Mouse (Mus musculus) urinary bladder, postnatal 14 days (tissue): ENCODE results near the gene Smad3.

Experiments used
- DNase-seq: peaks from one replicate; pipeline ENCODE4 v3.0.0; 2021; ENCODE audit warnings: low spot score

Gene Smad3

DNA sequence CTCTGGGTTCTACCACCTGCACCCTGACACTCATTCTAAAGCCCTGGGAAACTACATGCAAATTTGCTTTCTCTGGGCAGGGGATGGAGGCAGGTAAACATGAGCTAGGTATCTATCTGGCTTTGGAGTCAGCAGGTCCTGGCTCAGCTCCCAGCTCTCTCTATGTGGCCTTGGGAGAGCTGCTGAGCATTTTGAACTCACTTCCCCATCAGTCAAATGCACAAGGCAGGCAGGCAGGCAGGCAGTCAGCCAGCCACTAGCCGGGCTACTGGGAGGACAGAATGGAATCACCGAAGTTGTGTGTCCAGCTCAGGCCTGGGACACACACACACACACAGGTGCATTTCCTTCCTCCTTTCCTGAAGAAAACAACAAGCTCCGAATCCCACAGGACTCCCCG is 58.6 kb downstream of the Smad3 start:
- no peak for DNase-seq

DNA sequence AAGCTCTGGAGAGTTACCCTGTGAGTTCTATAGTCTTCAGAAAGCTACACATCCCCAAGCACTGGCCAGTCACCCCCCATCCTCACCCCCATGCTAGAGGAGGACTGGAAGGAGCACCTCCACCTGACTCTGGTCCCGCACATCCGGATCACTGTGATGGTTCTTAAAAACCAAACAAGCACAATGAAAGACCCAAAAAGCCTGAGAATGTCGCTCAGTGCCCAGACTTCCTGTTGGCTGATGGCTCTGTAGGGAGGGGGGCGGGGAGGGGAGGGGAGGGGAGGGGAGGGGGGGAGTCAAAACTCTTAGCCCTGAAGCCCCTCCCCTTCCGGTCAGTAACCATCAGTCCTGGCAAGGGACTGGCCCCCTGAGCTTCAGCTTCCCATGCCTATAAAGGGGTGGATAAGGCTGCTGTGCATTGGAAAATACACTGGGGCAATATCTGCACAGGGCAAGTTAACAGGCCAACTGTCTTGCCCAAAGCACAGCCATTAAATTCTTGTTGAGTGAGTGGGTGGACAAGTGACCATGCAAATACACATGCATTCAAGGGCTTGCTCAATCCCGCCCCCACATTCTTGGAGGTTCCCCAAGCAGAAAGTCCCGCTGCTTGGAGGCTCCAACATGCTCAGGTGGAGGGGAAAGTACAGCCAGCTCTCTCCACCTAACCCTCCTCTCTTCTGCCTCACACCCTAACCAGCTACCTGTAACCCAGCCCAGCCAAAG is 59.3 kb downstream of the Smad3 start:
- DNase-seq = peak; percentile 51

DNA sequence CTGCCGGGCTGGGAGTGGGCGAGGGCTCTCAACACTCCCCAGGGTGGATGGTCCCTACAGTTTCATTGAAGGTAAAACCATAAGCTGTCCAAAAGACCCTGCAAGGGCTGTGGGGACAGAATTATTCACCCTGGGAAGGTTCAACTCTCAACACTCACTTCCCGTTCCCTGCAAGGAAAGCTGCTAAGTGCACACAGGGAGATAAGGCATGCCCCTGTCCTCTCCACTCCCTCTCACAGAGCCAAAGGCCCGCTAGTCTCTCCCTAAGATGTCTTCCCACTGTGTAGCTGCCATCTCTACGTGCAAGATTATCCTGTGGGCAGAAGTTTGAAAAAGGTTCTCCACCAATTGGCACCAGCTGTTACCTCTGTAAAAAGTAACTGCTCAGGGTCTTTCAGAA is 60.2 kb downstream of the Smad3 start:
- DNase-seq = no peak

DNA sequence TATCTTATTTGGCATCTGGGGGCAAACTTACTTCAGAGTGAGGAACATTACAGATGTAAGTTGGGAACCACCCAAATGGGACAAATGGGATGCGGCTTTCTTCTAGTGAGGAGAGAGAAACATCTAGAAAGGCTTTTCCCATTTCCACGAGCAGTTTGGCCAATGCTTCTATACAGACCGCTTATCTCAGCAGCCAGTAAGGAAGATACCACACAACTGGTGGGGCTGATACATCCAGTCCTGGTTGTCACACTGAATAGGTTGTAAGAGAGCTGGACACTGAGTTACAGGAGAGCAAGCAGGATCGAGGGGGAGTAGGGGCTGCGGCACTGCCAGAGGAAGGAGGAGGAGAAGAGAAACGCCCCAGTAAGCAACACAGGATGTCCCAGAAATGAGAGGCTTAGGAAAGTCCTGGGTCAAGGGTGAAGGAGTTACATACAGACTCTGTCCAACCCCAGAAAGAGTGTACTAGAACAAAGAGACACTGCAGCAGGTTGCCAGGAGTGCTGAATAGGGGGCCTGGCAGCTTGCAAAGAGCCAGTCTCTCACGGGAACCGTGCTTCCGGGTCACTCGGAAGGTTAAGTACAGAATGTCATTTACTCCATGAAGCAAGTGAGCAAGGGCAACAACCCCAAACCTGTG is 61.2 kb downstream of the Smad3 start:
- no peak for DNase-seq

DNA sequence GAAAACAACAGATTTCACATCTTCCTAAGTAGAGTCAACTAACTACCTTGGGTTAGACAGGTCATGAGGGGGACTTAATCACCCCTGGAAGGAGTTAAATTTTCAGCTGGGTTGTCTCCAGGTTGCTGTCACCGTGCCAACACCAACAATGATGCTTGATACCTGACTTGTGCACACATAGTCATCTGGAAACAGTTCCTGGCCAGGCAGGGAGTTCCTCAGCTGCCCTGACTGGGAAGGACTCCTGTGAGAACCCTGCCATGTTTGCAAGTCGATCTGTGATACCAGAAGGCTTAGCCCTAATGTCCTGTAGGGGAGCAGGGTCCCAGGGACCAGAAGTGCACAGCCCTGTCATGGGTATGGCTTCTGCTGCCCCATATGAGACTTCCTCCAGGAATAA is 65.8 kb downstream of the Smad3 start:
- no peak for DNase-seq

DNA sequence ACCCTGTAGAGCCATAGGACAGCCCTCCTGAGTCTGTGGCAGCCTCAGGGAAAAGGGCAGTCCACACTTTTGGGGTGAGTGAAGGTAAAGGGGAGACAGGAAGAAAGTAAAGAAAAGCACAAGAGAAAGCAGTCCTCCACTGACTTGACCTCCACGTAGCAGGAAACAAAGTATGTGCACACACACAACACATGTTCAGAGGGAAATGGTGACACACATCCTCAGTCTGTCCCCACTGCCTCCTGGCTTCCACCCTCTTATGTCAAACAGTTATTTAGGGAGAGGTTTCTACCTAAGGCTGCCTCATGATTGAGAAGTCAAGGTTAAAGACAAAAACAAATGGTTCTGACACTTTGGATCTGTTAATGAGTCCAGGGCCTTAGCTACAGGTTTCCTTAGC is 67.3 kb downstream of the Smad3 start:
- no peak for DNase-seq

DNA sequence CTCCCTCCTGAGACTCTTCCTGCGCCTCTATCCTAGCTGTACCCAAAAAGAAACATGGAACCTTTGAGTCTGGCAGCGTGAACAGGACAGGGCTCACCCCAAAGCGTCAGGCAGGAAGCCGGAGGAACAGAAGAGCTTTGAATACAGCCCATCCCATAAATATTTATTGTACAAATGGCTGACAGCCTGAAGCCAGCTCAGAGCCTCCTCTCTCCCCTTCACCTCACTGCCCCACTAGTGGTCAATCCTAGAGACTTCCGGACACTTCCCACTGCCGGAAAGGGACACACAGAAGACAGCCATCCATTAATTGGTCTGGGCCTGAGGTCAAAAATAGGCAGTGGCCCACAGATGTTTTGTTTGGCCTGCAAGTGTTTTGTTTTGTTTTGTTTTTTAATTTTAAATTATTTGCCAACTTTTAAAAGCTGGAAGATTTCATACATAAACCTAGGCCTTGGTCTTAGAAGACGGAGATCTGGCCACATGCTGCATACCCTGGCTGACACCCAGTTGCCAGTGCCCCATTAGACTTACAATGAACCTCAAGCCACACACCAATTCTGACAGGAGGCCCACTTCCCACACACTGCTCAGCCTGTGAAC is 70.3 kb downstream of the Smad3 start:
- no peak for DNase-seq

DNA sequence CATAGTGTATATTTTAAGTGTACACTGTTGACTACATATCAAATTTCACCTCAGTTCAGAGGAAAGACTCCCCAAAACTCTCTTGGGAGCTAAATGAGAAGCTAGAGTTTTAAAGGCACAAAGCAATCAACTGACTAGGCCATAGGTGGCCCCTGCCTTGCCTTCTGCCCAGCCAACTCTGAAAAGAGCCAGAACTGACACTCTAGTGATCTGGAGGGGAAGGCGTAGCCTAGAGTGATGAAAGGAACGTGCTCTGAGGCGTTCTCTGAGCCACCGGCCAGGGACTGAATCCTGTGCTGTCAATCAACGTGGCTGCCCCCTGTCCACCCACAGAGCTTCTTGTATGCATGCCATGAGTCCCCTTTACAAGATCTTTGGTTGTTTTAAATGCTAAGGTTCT is 72.4 kb downstream of the Smad3 start:
- DNase-seq = no peak

DNA sequence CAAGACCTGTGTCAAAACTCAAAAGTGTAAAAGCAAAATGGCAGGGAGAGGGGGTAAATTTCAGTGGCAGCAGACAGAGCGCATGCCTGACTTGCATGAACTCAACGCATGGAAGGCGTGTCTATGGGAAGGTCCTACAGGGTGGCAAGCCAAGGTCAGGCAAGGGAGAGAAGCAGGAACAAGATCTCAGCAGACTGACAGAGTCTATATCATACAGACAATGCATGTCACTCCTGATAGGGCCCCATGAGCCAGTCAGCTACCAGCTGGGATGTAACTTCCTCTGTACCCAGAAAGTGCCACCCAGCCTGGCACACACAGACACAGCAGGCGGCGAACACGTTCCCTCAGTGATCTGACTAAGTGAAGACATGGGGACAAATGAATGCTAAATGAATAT is 73.5 kb downstream of the Smad3 start:
- no peak for DNase-seq

DNA sequence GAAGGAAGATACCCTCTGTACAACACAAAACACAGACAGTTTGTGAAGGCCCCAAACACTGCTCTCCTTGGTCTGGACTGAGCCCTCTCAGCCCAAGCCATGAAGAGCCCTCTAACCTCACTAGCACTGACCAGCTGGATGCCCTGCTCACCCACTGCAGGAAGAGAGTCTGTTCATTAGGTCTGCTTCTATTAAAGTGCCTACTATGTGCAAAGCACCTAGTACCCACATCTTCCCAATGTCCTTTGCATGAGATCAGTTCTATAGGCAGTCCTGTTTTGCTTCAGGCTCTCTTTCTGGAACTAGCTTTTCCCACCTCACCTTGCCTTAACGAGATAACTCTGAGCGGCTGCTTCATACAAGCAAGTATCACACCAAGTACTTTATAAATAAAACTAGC is 74.9 kb downstream of the Smad3 start:
- DNase-seq = no peak

DNA sequence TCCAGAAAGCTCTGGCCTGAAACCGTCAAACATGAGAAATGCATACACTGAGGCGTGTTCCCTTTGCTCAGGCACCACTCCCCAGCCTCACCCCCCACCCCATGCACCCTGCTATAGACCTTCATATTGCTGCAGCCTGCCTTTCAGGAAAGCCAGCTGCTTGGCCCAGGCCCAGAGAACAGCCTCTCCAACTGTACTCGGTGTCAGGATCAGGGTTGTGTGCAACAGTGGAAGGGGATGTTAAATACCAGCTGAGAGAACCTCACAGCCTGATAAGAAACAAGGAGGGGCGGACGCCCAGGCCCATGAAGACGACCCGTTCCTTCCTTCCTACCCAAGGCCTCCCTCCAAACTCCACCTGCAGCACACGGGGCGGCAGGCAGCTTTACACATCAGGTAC is 75.5 kb downstream of the Smad3 start:
- DNase-seq = no peak

DNA sequence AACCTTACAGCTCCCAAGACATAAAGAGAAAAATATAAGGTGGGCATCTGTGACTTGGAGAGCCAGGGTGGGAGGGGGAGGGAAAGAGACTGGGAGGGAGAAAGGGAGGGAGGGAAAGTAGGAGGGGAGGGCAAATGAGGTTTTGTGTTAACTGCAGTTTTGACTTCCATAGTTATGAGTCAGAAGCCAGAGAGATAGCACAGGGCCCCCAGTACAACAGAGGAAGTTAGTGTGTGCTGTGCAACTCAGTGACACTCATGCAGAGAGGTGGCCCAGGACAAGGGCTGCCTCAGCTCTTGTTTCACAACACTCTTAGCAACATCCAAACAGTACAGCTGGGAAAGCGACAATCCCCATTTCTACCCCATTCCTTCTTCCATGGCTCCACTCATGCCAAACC is 79.7 kb downstream of the Smad3 start:
- no peak for DNase-seq

DNA sequence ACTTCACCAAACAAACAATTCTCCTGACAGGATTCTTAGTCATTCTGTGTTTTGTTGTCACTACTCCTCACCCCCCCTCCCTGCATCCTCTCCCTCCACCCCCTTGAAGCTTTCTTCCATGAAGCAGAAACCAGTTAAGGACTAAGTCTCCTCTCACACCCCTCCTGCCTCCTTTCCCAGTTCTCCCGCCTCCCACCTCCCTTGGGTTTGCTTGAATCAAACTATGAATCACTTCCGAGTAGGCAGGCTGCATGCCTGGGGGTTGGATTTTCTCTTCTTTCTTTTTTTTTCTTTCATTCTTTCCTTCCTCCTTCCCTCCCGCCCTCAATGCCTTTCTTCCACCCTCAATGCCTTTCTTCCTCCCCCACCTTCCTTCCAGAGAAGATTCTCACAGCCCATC is 80.2 kb downstream of the Smad3 start:
- peak; percentile 57 for DNase-seq

DNA sequence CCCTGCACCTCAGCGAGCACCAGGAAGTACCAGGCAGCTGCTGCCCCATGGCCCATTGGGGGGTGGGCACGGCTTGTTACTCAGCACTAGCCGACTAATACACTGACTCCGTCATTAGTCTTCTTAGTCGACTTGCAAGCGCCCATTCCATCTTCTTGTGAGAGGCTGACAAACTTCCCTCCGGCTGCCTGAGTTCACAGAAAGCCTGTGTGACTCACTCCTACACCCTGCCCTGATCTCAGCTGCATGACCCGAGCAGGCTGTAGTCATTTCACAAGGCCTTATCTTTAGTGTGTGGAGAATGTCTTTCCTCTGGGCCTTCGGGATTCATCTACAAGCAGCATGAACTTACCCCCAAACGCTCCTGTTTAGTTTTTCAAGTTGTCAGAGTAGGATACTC is 83.2 kb downstream of the Smad3 start:
- DNase-seq = peak; percentile 37

DNA sequence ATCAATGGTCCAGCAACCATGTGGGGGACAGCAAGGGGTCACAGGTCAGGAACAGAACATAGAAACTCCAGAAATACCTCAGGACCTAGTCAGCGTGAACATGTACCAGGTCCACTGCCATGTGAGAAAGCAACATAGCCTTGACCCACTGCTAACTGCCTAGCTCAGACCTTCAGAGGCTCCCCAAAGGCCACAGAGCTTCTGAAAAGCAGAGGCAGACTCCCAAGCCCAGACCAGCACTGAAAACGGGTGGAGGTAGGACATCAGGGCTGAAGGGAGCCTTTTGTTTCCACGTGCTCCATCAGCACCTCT is 84.3 kb downstream of the Smad3 start:
- DNase-seq = no peak

DNA sequence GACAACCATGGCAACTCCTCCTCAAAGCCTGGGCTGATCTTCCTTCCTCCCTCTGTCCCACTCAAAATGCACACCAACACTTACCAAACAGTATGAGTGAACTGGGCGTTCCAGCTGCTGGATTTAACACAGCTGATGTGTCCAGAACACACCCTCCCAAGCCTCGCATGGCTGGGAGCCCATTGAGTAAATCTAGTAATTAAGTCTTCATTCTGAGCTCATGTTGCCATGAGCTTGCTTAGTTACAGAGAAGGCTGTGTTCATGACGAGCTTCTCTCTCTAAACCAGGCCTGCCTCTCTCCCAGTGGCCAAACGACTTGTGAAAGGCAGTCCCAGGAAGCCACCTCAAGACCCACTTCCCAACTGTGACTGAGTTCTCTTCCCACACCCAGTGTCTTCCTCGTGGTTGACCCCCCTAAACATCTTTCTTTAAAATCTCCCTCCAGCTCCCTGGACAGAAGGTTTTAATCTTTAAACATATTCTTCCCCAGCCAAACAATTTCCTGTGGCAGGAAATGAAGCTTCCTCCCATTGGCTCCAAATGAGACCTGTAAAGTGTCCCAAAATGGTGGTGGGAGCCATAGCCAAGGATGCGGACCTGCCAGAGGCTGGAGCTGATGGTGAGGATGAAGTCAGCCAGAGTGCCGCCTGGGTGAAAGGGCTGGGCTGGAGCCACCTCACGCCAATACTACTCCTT is 84.8 kb downstream of the Smad3 start:
- peak; percentile 72 for DNase-seq

DNA sequence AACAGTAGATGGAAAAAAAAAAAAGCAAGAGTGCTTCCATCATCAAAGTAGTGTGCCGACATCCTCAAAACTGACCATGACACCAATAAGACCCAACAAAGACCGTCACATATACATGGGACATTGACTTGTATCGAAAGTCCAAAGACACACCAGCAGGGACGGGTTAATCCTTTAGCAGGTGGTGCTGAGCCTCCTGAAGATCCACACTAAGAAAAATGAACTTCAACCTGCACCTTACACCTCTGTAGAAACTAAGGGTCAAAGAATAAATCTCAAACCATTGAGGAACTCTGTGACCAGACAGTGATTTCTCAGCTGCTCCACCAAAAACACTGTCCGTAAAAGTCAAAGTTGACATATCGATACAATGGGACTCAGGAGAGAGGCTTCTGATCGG is 88.0 kb downstream of the Smad3 start:
- no peak for DNase-seq

DNA sequence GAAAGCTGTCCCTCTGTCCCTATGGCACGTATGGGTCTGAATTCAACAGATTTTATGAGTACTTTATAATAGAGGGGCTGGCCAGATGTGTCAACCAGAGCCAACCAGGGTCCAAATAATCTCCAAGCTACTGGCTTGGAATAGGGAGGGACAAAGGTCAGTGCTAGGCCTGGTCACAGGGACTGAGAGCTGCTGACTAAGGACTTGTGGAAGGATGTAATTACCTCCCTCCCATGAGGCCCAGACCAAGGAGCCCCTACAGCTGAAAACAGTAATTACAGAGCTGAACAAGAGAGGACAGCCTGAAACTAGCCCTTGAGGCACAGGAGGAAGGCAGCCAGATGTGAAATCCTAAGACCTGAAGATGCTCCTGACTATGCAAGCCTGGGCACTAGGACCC is 89.2 kb downstream of the Smad3 start:
- no peak for DNase-seq

DNA sequence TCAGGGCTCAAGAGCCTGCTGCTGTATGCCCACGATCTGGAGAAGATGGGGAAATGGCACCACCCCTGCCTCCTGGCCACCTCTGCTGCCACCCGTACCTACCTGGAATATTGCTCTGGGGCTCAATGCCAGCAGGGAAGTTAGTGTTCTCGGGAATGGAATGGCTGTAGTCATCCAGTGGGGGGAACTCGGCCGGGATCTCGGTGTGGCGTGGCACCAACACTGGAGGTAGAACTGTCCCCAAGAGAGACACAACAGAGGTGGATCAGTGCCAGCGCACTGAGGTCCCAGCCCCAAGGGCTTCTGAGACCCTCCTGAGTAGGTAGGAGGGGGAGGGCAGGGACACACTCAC is 90.4 kb downstream of the Smad3 start:
- no peak for DNase-seq

DNA sequence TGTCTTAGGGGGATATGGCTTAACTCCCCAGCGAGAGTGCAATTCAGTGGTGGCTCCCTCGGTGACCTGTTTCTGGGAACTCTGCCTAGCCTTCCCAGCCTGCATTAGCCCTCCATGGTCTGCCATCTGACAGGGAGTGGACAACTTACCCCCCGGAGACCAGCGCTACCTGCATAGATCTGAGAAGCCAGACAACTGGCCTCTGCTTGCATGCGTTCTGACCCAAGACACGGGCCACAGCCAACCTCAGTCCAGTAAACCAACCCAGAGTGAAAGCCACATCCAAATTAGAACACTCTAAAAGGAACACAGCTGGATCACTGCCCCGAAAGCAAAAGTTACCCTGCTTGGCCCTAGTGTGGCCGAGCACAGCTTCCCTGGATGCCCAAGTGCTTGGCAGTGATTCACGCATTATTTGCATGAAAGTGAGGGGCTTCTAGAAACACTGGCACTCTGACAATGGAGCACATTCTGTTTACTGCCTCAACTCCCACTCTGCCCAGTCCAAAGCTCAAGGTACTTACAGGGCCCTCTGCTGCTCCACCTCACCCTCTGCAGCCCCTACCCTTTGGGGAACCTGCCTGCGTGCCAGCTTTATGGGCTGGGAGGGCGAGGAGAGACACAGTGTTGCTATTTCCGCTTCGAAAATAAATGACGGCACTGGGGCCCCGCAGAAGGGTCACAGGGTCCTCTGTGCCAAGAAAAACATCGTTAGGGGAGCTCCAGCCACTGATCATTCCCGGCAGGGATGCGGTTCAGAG is 91.0 kb downstream of the Smad3 start:
- peak; percentile 34 for DNase-seq

DNA sequence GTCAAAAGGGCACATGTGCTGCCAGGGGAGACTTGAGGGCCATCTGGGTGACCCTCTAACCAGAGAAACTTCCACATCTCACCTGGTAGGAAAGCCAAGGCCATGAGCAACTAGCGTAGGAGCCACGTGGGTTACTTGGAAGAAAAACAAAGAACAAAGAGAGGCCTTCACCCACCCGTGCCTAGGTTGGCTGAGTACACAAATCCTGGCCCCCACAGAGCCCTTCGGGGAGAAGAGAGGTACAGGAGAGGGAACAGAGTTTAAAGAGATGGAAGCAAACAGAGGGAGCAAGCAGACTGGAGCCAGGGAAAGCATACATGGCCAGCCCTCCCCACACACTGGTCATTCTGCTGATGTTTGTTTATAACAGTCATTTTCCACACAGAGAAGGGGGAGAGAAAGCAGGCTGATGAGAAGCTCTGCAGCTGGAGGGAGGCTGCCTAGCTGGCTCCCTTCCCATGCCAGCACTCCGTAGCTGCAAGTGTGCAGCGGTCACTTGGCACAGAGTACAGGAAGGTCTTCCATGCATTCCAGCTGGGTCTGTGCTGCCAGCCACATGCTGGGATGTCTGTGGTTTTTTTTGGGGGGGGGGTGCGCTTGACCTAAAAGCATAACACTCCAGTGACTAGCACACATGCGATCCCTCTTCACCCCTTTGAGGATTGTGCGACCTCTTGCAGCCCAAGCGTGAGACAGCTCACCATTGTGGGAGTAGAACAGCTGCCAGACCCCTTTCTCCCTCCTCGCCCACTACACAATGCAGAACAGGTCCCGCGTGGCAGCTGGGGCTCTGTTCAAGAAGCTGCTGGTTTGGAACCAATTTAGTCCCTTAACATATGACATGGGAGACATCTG is 92.8 kb downstream of the Smad3 start:
- no peak for DNase-seq

DNA sequence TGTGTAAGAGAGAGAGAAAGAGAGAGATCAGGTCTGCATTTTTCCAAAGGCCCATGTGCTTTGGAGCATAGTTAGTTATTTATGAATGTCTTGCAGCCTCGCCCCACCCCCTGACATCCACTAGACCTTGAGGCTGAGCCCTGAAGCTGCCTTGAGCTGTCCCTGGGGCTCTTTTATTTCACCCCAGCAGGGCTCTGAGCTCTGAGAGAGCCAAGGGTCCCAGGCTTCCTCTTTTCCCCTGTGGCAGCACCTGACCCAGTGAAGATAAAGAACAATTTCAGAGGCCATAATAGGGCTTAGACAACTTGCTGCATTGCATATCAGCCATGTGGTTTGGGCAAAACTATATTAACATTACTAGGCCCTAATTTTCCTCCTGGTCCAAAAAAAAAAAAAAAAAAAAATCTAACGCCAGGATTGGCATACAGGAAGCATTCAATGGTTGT is 93.5 kb downstream of the Smad3 start:
- no peak for DNase-seq
